Mouse (Mus musculus): ENCODE measurements around the gene Fktn. TPM values are rescaled to one million over a fixed set of nuclear protein-coding genes. Genes with fewer than 3 reads are reported as not detected.
A peak's percentile ranks its signal among the peaks of the same experiment; 100 is the strongest.
"Not testable (repeated sequence)": the region's sequence is repeated elsewhere in the genome, so short reads cannot be mapped to it uniquely, and the experiment has no call there.

The Fktn gene
- total RNA-seq (2014; rRNA removed) (10.1 and 14.6 TPM in 2 replicates), polyA plus RNA-seq (2015; fragmentation: Nextera tagmentation; extraction: Ambion mirVana) (6.6 and 14.8 TPM in 2 replicates)

- no peak for DNase-seq
- no peaks in the 10 kb centered on the region for H3K27me3 ChIP-seq (ENCODE audit: insufficient read depth, low read length)
- H3K4me2 ChIP-seq (ENCODE audit: low read depth), result peak within 1 kb of the TSS; percentile 85
- peaks cover 8% of the 10 kb centered on the region; the same call in 1 of the 2 replicates for H3K4me1 ChIP-seq (ENCODE audit: insufficient read depth)
- H3K9me3 ChIP-seq (ENCODE audit: low read length), result no peaks in the 10 kb centered on the region
- H3K4me3 ChIP-seq (ENCODE audit: low read depth, low read length), result peak within 1 kb of the TSS; percentile 76
- WGBS, result 10% methylated on average over 7 of the region's 7 CpGs
- no peaks in the 10 kb centered on the region for H3K36me3 ChIP-seq (ENCODE audit: insufficient read depth)
- peak; percentile 87 for ATAC-seq
- TF ChIP-seq CTCF (IDR thresholded peaks at IDR 0.05; ENCODE audit: low read depth), result no peak
- H3K9ac ChIP-seq, result peak within 1 kb of the TSS; percentile 91
- peak within 1 kb of the TSS; percentile 92 for H3K27ac ChIP-seq (ENCODE audit: low read depth, low read length)
Measured at GRCm38 (mm10) chr4:53713704-53714050, at the start of gene Fktn. Gene Fktn, plus strand, starts transcription at chr4:53713998.

GRCm38 (mm10) chr4:53682092-53682491, 31.7 kb upstream of the Fktn start:
- H3K9me3 ChIP-seq (ENCODE audit: low read length), result no peaks in the 10 kb centered on the region
- WGBS, result 91% methylated on average over 8 of the region's 8 CpGs
- ATAC-seq, result no peak
- no peak overlapping the region for H3K4me3 ChIP-seq (ENCODE audit: low read depth, low read length)
- no peak overlapping the region for H3K9ac ChIP-seq
- H3K4me2 ChIP-seq (ENCODE audit: low read depth), result no peak overlapping the region
- peaks cover 22% of the 10 kb centered on the region for H3K36me3 ChIP-seq (ENCODE audit: insufficient read depth)
- no peak overlapping the region for H3K27ac ChIP-seq (ENCODE audit: low read depth, low read length)
- no peaks in the 10 kb centered on the region for H3K27me3 ChIP-seq (ENCODE audit: insufficient read depth, low read length)
- no peaks in the 10 kb centered on the region for H3K4me1 ChIP-seq (ENCODE audit: insufficient read depth)
- TF ChIP-seq CTCF (IDR thresholded peaks at IDR 0.05; ENCODE audit: low read depth), result no peak
- DNase-seq, result no peak

- WGBS, result 89% methylated on average over 4 of the region's 4 CpGs
- no peaks in the 10 kb centered on the region for H3K4me1 ChIP-seq (ENCODE audit: insufficient read depth)
- no peaks in the 10 kb centered on the region for H3K9me3 ChIP-seq (ENCODE audit: low read length)
- DNase-seq (no peak), ATAC-seq (no peak)
- no peaks in the 10 kb centered on the region for H3K27me3 ChIP-seq (ENCODE audit: insufficient read depth, low read length)
- H3K36me3 ChIP-seq (ENCODE audit: insufficient read depth), result peaks cover 7% of the 10 kb centered on the region; the same call in 1 of the 2 replicates
- H3K27ac ChIP-seq (ENCODE audit: low read depth, low read length), result no peak overlapping the region
- no peak overlapping the region for H3K4me2 ChIP-seq (ENCODE audit: low read depth)
- TF ChIP-seq CTCF (IDR thresholded peaks at IDR 0.05; ENCODE audit: low read depth), result no peak
- H3K9ac ChIP-seq, result no peak overlapping the region
- H3K4me3 ChIP-seq (ENCODE audit: low read depth, low read length), result no peak overlapping the region
Measured at GRCm38 (mm10) chr4:53688965-53689364, 24.8 kb upstream of the Fktn start.

GRCm38 (mm10) chr4:53691418-53691817, 22.4 kb upstream of the Fktn start:
- peaks cover 18% of the 10 kb centered on the region; the same call in 1 of the 2 replicates for H3K36me3 ChIP-seq (ENCODE audit: insufficient read depth)
- ATAC-seq, result peak; percentile 23
- H3K9ac ChIP-seq, result no peak overlapping the region
- no peak overlapping the region for H3K27ac ChIP-seq (ENCODE audit: low read depth, low read length)
- 35% methylated on average over 1 of the region's 1 CpGs for WGBS
- peak; percentile 30 for DNase-seq
- no peaks in the 10 kb centered on the region for H3K27me3 ChIP-seq (ENCODE audit: insufficient read depth, low read length)
- no peak overlapping the region for H3K4me2 ChIP-seq (ENCODE audit: low read depth)
- no peak overlapping the region for H3K4me3 ChIP-seq (ENCODE audit: low read depth, low read length)
- no peaks in the 10 kb centered on the region for H3K4me1 ChIP-seq (ENCODE audit: insufficient read depth)
- TF ChIP-seq CTCF (IDR thresholded peaks at IDR 0.05; ENCODE audit: low read depth), result no peak
- H3K9me3 ChIP-seq (ENCODE audit: low read length), result no peaks in the 10 kb centered on the region

GRCm38 (mm10) chr4:53709166-53709565, 4.6 kb upstream of the Fktn start:
- not testable (repeated sequence) for H3K4me2 ChIP-seq (ENCODE audit: low read depth); H3K4me3 ChIP-seq (ENCODE audit: low read depth, low read length); H3K4me1 ChIP-seq (ENCODE audit: insufficient read depth); H3K9ac ChIP-seq; ATAC-seq; H3K9me3 ChIP-seq (ENCODE audit: low read length); DNase-seq; H3K36me3 ChIP-seq (ENCODE audit: insufficient read depth); H3K27ac ChIP-seq (ENCODE audit: low read depth, low read length); H3K27me3 ChIP-seq (ENCODE audit: insufficient read depth, low read length)

GRCm38 (mm10) chr4:53710021-53710420, 3.8 kb upstream of the Fktn start:
- no peak overlapping the region for H3K4me3 ChIP-seq (ENCODE audit: low read depth, low read length)
- no peaks in the 10 kb centered on the region for H3K9me3 ChIP-seq (ENCODE audit: low read length)
- no peaks in the 10 kb centered on the region for H3K36me3 ChIP-seq (ENCODE audit: insufficient read depth)
- H3K27ac ChIP-seq (ENCODE audit: low read depth, low read length), result no peak overlapping the region
- no peak overlapping the region for H3K9ac ChIP-seq
- WGBS, result 97% methylated on average over 2 of the region's 2 CpGs
- H3K4me1 ChIP-seq (ENCODE audit: insufficient read depth), result peaks cover 2% of the 10 kb centered on the region; the same call in 1 of the 2 replicates
- H3K27me3 ChIP-seq (ENCODE audit: insufficient read depth, low read length), result no peaks in the 10 kb centered on the region
- ATAC-seq, result no peak
- DNase-seq, result no peak
- no peak overlapping the region for H3K4me2 ChIP-seq (ENCODE audit: low read depth)
- TF ChIP-seq CTCF (IDR thresholded peaks at IDR 0.05; ENCODE audit: low read depth), result no peak

GRCm38 (mm10) chr4:53710555-53711328, 3.1 kb upstream of the Fktn start:
- no peak overlapping the region for H3K4me2 ChIP-seq (ENCODE audit: low read depth)
- no peaks in the 10 kb centered on the region for H3K36me3 ChIP-seq (ENCODE audit: insufficient read depth)
- H3K27me3 ChIP-seq (ENCODE audit: insufficient read depth, low read length), result no peaks in the 10 kb centered on the region
- H3K27ac ChIP-seq (ENCODE audit: low read depth, low read length), result no peak overlapping the region
- no peak for TF ChIP-seq CTCF (IDR thresholded peaks at IDR 0.05; ENCODE audit: low read depth)
- ATAC-seq, result no peak
- no peak overlapping the region for H3K4me3 ChIP-seq (ENCODE audit: low read depth, low read length)
- no peaks in the 10 kb centered on the region for H3K9me3 ChIP-seq (ENCODE audit: low read length)
- peaks cover 8% of the 10 kb centered on the region; the same call in 1 of the 2 replicates for H3K4me1 ChIP-seq (ENCODE audit: insufficient read depth)
- WGBS, result 92% methylated on average over 6 of the region's 6 CpGs
- no peak overlapping the region for H3K9ac ChIP-seq
- DNase-seq, result no peak
